Mouse (Mus musculus): Measurements from ENCODE around the gene Mcmbp.

- TF ChIP-seq CTCF (IDR thresholded peaks at IDR 0.05; ENCODE audit: low read depth, low read length) (peak; percentile 82; the same call in 1 of the 2 replicates), POLR2A (IDR thresholded peaks at IDR 0.05; ENCODE audit: borderline replicate concordance, low read depth, low read length) (no peak)
These were observed 34.6 kb downstream of the Mcmbp start for GRCm38 (mm10) chr7:128705735-128706134.
